Mouse (Mus musculus) lung, adult 2 months (tissue): ENCODE results near the gene Zbtb1.
"Not testable (repeated sequence)": the region's sequence is repeated elsewhere in the genome, so short reads cannot be mapped to it uniquely, and the experiment has no call there.

Experiments used
- CTCF ChIP-seq: fragments of 200-500 bp; IDR thresholded peaks from 2 replicates; pipeline ENCODE4 v1.5.1; 2011; ENCODE audit warnings: mild to moderate bottlenecking, low read length, control low read depth; ENCODE audit not compliant: insufficient read depth
- POLR2A ChIP-seq: fragments of 200-500 bp; IDR thresholded peaks from 2 replicates; pipeline ENCODE4 v1.6.1; 2011; ENCODE audit warnings: low read depth, mild to moderate bottlenecking, control low read depth, low read length, borderline replicate concordance; ENCODE audit errors: extremely low read depth

DNA sequence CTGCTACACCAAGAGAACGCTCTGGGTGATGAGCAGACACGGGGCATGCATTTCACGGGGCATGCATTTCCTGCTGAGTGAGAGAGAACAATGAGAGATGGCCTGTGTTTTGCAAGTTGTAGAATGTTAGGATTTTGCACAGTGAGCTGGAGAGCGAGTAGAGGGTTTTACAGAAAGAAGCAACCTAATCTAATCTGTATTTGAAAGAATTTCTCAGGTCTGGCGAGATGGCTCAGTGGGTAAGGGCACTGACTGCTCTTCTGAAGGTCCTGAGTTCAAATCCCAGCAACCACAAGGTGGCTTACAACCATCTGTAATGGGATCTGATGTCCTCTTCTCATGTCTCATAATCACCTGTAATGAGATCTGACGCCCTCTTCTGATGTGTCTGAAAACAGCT, 73.4 kb downstream of the Zbtb1 start:
- not testable (repeated sequence) for TF ChIP-seq CTCF, POLR2A
